Mouse (Mus musculus) erythroblast, embryonic 14.5 days (primary cell): ENCODE results near the gene Smpd1.

Experiments
- GATA1 ChIP-seq: IDR thresholded peaks from 2 replicates; pipeline ENCODE4 v1.6.1; 2012; ENCODE audit warnings: low read length, inconsistent platforms, mixed read lengths
- TAL1 ChIP-seq: IDR thresholded peaks from 3 replicates; pipeline ENCODE4 v1.6.1; 2012; ENCODE audit warnings: low read length, inconsistent platforms, mixed read lengths

- TF ChIP-seq TAL1 = no peak
- no peak for TF ChIP-seq GATA1
Observed at GRCm38 (mm10) chr7:105581959-105582358, 27.8 kb downstream of the Smpd1 start.
